Mouse (Mus musculus): ENCODE results near the gene Uox. TPM values are rescaled to one million over a fixed set of nuclear protein-coding genes. Genes with fewer than 3 reads are reported as not detected.

The Uox gene
- total RNA-seq (2021), result under 1 TPM in 1 of 2 experiments, not detected in 1; 0.45 TPM
- long read RNA-seq, partial matches to known transcripts, result 0 of 1 reads
- long read RNA-seq, other reads (novel, unspliced or antisense), result 1 of 1 reads

DNA sequence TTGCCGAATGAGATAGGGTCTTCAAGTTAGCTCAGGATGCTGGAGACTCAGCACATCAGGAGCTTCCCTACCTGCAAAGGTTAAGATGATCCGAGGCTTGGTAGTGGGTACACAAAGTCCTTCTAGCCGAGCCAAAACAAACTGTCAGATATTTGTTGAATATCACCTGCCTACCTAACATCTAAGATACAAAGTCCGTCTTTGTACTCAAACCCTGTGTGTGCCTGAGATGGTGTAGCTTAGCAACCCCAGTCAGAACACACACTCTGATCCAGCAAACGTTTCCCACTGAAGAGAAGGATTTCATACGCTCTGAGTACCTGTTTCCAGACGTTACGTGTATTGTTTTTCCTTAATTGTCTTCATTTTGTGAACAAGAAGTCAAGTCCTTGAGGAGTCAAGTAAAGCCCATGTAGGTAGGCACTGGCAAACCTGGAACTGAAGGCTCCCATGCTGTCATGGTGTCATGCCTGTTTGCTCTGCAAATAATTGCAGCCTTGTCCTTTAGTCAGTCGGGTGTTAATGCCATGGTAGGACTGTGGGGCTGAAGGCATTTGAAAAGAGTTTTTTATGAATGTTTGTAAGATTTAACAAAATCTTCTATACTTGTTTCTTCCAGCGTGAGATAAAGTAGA is at the start of gene Uox:
Uox (plus strand) TSS at position 279 of the 635 bp plus-strand sequence.
- DNase-seq (ENCODE audit: low spot score in 2 of 2), result no peak

DNA sequence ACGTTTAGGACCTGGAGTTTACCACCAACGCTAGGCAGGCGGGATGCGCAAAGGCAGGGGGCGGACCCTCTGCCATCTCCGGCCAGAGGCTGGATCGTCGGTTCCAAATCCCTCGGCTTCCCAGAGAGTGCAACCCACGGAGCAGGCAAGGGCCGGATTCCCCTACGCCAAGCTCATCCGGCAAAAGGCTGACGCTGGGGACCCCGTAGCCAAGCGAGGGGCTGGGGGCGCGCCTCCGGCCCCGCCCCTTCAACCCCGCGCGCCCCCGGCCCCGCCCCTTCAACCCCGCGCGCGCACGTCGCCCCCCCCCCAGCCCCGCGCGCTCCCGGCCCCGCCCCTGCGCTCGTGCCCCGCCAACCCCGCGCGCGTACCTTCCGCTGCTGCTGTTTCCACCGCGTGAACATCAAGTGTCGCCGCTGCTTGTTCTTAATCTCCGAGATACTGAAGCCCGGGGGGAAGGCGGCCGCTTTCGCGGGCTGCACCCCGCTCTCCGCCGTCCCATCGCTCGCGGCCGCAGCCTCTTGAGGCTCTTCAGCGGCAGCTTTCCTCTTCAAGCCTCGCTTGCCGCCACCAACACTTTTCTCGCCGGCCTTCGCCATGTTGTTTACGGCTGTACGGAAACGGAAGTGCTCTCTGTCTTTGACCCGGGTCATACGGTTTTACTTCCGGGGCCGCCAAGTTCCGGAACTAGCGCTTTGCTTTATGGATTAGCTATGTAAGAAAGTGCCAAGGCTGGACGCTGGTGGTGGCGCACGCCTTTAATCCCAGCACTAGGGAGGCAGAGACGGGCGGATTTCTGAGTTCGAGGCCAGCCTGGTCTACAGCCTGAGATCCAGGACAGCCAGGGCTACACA is 49.2 kb upstream of the Uox start, which contains the start of gene Rpf1:
Rpf1 (minus strand) TSS at position 632 of the 854 bp plus-strand sequence.
- DNase-seq (ENCODE audit: low spot score in 2 of 2), result peak; percentile 85 to 96

DNA sequence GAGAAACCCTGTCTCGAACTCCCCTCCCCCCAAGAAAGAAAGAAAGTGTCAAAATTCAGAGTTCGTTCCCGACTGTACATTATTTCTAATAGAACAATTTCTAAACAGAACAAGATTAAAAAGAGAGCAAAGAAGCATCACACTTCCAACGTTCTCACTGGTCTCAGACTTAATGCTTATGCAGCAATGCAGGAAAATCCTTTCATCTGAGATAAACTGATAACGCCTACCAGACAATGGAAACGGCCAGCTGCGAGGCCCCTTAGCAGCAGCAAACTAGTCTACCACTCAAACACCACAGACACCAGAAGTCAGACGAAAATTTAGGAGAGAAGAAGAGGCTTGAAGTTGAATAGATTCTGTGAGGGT is 48.6 kb upstream of the Uox start:
- no peak for DNase-seq (ENCODE audit: low spot score in 2 of 2)

GRCm38 (mm10) chr3:146528335-146528734 is 41.9 kb upstream of the Uox start:
- DNase-seq (ENCODE audit: low spot score in 2 of 2), result no peak

GRCm38 (mm10) chr3:146534986-146535385 is 35.2 kb upstream of the Uox start:
- DNase-seq (ENCODE audit: low spot score in 2 of 2), result no peak

GRCm38 (mm10) chr3:146540521-146541273 is 29.5 kb upstream of the Uox start:
- DNase-seq (ENCODE audit: low spot score in 2 of 2), result no peak

DNA sequence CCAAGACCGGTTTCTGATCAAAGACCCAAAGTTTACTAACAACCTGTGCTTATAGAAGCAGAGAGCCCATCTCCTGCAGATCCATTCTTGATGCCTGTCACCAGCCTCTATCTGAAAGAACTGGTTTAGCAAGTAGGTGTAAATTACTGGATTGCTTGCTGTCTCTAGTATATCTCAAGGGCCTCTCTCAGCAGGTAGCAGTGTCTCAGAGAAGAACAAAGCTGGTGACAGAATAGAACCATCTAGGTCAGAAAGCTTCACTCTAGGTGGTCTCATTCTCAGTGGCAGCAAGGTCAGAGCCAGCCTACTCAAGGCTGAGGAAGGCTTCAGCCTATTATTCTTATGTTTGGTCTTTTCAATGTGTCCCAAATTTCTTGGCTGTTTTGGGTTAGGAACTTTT is 26.6 kb upstream of the Uox start:
- no peak for DNase-seq (ENCODE audit: low spot score in 2 of 2)

DNA sequence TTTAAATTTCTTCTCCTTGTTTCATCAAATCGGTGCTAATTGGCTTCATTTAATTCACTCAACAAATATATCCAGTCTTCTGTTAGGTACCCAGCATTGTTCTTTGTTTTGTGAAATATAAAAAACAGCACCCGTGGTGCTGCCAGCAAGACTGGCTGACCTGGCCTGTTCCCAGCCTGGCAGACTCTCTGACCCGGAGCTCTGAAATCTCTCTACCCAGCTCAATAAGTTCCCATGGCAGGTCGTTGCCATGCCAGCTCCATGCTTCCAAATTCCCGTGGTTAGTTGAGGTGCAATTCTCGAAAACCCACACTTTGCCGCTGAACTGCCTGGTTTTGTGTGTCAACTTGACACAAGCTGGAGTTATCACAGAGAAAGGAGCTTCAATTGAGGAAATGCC is 15.4 kb upstream of the Uox start:
- no peak for DNase-seq (ENCODE audit: low spot score in 2 of 2)

DNA sequence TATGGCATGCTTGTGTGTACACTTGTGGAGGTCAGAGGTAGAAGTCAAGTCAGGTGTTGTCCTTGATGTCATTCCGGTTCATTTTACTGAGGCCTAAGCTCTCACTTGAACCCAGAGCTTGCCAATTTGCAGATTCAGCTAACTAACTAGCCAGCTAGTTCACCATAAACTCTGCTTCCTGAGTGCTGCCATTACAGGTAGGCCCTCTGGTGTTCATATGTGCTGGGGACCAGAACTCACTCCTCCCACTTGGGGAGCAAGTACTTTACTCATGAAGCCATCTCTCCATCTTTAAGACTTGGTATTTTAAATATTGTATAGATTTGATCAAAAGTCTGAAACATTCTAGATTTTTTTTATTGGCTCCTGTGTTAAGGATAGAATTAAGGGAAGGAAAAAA is 13.7 kb upstream of the Uox start:
- DNase-seq (ENCODE audit: low spot score in 2 of 2), result no peak

DNA sequence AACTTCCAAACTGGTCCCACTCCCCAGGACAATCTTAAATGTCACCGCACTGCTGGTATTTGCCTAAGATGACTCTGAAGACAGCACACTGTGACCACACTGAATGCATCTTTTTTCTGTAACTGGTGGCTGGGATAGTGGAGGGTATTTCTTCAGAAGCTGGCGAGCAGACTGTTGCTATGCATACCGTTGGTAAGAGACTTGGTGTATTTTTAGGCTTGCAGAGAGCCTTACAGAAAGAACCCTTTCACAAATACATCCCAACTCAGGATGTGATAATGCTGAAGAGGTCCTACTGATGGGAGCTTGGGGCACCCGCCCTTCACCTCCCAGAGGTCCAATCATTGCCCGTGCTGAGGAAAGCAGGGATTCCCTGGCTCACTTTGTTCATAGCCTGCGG is 12.7 kb upstream of the Uox start:
- DNase-seq (ENCODE audit: low spot score in 2 of 2), result no peak

DNA sequence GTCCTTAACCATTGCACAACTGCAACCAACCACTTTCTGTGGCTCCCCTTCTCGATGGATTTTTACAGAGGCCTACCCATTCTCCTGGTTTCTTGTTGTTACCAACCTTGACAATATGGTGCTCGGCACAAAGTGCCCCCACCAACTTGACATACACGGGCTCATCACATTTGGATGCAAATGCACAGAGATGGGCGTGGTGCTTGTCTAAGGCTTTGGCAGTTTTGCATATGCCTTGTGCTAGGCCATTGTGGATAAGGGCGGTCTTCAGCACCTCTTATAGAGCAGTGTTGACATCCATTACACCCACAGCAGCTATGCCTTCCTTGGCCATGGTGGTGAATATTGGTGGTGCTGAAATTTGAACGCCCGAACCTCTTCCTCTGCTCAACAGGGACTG is 7.3 kb upstream of the Uox start:
- no peak for DNase-seq (ENCODE audit: low spot score in 2 of 2)

- DNase-seq (ENCODE audit: low spot score in 2 of 2), result peak; percentile 69 to 93
These were observed 5.8 kb upstream of the Uox start for GRCm38 (mm10) chr3:146564268-146565064.

- no peak for DNase-seq (ENCODE audit: low spot score in 2 of 2)
These were observed 5.2 kb upstream of the Uox start for GRCm38 (mm10) chr3:146565065-146565411.

DNA sequence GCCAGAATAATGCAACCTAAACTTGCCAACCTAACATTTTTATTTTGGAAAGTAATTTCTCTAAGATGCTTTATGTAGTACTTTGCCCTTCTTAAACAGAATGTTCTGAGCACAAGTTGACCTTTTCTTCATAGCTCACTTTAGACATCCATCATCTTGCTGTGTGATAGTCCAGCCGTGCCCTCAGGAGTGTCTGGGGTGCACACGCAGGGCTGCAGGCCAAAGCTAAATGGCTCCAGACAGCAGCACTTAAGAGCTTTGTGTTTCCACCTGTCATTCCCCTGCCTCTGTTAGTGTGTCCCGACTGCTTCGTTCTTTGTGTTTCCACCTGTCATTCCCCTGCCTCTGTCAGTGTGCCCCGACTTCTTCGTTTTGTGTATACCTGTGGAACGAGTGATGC is 2.9 kb upstream of the Uox start:
- no peak for DNase-seq (ENCODE audit: low spot score in 2 of 2)

DNA sequence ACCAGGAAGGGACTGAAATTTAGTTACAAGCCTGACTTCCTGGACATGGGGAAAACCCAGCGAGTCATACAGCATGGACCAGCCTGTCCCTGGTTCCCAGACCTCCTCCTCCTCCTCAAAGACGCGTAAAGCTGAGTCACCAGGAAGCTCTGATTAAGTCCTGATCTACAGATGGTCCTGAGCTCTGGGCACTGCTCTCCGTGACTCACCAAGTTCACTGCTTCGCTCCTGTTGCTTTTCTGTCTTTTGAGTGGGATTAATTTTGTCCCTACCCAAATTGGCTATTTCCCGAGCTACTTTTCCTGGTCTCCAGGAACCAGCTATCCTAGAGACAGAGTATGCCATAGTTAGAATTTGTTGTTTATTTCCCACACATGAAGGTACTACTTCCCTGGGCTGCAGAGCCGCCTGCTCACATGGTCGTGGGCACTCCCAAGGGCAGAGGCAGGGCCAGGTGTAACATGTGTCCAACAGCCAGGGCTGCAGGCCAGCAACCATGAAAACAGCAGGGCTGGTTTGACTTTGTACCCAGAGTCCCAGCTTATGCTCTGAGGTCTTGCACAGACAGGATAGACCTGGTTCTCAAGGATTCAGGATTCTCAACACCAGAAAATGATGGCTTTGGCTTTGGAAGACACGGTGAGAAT is 2.2 kb upstream of the Uox start:
- DNase-seq (ENCODE audit: low spot score in 2 of 2), result peak; percentile 15 to 46

- no peak for DNase-seq (ENCODE audit: low spot score in 2 of 2)
These were observed 632 bp upstream of the Uox start for GRCm38 (mm10) chr3:146569594-146569993.

DNA sequence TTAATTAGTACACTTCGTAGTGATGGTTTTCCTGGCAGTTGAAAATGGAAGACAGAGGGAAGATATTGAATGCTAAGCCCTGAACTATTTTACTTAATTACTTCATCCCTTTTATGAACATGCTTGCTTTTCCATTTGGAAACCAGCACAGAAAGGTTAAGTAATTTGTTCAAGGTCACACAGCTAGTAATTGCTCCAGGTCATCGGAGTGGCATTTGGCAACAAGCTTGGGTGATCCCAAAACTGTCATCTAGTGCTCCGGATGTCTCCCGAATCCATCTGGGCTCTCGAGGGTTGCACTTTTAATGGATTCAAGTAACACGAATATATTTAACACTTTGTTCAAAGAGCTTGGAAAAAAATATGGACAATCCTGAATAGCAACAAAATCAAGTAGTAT is 713 bp downstream of the Uox start:
- DNase-seq (ENCODE audit: low spot score in 2 of 2), result no peak

DNA sequence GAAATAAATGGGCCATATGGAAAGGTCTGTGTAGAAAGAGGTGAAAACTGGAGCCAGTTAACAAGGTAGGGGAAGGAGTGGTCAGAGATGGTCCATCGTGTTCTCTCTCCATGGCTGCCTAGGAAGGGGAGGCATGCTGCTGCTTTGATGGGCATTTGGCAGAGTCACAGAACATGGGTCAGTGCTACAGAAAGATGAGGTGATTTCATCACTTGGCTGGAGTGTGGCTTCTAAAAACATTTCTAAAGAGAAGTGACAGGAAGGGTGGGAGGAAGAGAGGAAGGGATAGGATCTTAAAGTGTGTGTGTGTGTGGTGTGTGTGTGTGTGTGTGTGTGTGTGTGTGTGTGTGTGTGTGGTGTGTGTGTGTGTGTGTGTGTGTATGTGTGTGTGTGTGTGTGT is 1.1 kb downstream of the Uox start:
- no peak for DNase-seq (ENCODE audit: low spot score in 2 of 2)

DNA sequence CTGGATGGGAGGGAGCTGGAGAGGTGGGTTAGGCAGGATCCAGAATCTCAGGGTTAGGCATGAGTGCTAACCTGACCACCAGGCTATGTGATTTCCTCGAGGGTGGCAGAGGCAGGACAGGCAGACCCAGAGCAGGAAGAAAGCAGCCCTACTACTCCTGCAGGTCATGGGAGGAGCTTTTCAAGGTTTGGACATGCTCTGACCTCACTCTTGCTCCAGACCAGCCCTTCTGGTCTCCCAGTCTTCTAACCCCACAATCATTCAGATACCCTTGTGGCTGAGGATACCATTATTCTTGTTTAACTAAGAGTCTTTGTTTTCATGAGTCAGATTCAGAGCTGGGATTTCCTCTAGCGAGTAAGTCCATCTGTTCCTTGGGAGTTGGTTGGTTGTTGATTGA is 7.4 kb downstream of the Uox start:
- DNase-seq (ENCODE audit: low spot score in 2 of 2), result no peak

DNA sequence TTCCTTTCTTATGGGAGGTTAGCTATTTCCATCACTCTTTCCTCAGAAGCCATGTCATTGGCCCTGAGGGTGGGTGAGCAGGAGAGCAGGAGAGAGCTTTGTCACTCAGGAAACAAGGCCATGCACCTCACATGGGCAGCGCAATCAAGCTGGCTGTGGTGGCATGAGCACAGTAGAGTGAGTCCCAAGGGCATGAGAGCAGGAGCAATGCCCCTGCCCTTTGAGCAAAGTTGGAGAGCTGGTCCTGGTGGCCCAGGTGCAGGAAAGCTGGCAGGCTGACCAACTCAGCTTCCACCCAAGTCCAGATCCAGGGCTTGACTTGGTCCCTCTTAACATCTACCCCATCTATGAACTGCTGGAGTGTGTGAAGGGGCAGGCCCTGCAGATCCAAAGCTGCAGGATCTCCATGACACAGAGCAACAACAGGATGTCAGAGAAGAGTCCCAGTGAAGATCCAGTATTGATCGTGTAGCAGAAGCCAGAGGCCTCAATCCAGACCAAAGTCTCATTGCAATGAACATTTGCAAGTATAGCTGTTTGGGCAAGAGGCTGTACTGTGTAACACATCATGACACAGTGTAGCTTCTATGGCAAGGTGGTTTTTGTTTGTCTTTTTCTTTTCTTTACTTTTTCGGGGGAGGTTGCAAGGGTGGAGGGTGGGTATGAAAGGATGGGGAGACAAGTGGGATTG is 10.0 kb downstream of the Uox start:
- no peak for DNase-seq (ENCODE audit: low spot score in 2 of 2)

Measured in layer of hippocampus, adult 18-20 months (tissue).